Mouse (Mus musculus) liver, embryonic 14.5 days (tissue): ENCODE data around the gene Rbp1. TPM values are rescaled to one million over a fixed set of nuclear protein-coding genes. Genes with fewer than 3 reads are reported as not detected.

Experiments used
- ATAC-seq: fragments of 200-750 bp; cut with Nextera tagmentation; 2 replicates; pipeline ENCODE4 v1.8.0; 2017; ENCODE audit warnings: moderate number of reproducible peaks, mild to moderate bottlenecking, moderate library complexity; ENCODE audit not compliant: insufficient read depth
- DNase-seq, 3 experiments: peaks; one replicate each; pipeline ENCODE4 v3.0.0-alpha.2; 2012 to 2013; ENCODE audit warnings: low read depth in 3 of 3, low spot score in 3 of 3
- H3K27ac ChIP-seq: fragments of 300-500 bp; sonication (generic); 2 replicates; pipeline ENCODE4 v1.5.1; 2014; ENCODE audit warnings: moderate library complexity, mild to moderate bottlenecking, control low read depth, inconsistent platforms
- H3K27me3 ChIP-seq: fragments of 300-500 bp; sonication (generic); 2 replicates; pipeline ENCODE4 v1.6.1; 2014; ENCODE audit warnings: mild to moderate bottlenecking, low read length, moderate library complexity; ENCODE audit not compliant: control insufficient read depth, insufficient read depth
- H3K36me3 ChIP-seq: fragments of 300-500 bp; sonication (generic); replicated peaks from 2 replicates; pipeline ENCODE4 v1.6.1; 2014; ENCODE audit warnings: low read depth; ENCODE audit not compliant: control insufficient read depth, insufficient read depth
- H3K4me1 ChIP-seq, 2 experiments: fragments of 200-500 bp in 1 of 2; fragments of 300-500 bp in 1 of 2; sonication (generic) in 1 of 2; replicated peaks; 2 replicates each; pipeline ENCODE4 v1.6.1; 2012 to 2014; ENCODE audit warnings: antibody characterized with exemption in 1 of 2, inconsistent platforms in 1 of 2, low read length in 1 of 2; ENCODE audit not compliant: control insufficient read depth in 2 of 2, insufficient read depth in 2 of 2
- H3K4me2 ChIP-seq: fragments of 300-500 bp; sonication (generic); 2 replicates; pipeline ENCODE4 v1.6.1; 2014; ENCODE audit warnings: low read depth, mild to moderate bottlenecking, control low read depth, moderate library complexity
- H3K4me3 ChIP-seq, 2 experiments: fragments of 200-500 bp in 1 of 2; fragments of 300-500 bp in 1 of 2; sonication (generic) in 1 of 2; 2 replicates each; pipeline ENCODE4 v1.5.1; 2012 to 2014; ENCODE audit warnings: low read depth in 2 of 2, low read length in 2 of 2, mild to moderate bottlenecking in 2 of 2, control low read depth in 1 of 2, inconsistent platforms in 1 of 2, moderate library complexity in 1 of 2; ENCODE audit not compliant: insufficient read depth in 1 of 2
- H3K9ac ChIP-seq: fragments of 300-500 bp; sonication (generic); replicated peaks from 2 replicates; pipeline ENCODE4 v1.6.1; 2014; ENCODE audit warnings: mild to moderate bottlenecking, control low read depth, moderate library complexity
- H3K9me3 ChIP-seq: fragments of 300-500 bp; sonication (generic); 2 replicates; pipeline ENCODE4 v1.6.1; 2016; ENCODE audit warnings: low read length, mixed read lengths; ENCODE audit not compliant: control insufficient read depth
- CTCF ChIP-seq: IDR thresholded peaks from 2 replicates; pipeline ENCODE4 v1.5.1; 2016; ENCODE audit warnings: antibody characterized with exemption, low read depth, control low read depth
- EP300 ChIP-seq: IDR thresholded peaks from 2 replicates; pipeline ENCODE4 v1.6.1; 2016; ENCODE audit warnings: antibody characterized with exemption, low read depth
- WGBS: fragments of 180-500 bp; shearing (Covaris S2); extraction: QIAGEN DNeasy Blood & Tissue Kit; methylation state at CpG from one replicate; pipeline ENCODE4 v1.1.7; 2014; ENCODE audit not compliant: insufficient replicate concordance; 5-methylcytosine and 5-hydroxymethylcytosine counted together
- polyA plus RNA-seq, 2 experiments: library from polyadenylated mRNA; depleted of rRNA in 1 of 2; stranded (reverse) in 1 of 2; unstranded in 1 of 2; fragments of >200 nt; fragmentation: Nextera tagmentation in 1 of 2; extraction: Ambion mirVana in 1 of 2; gene quantifications; 2 replicates each; pipeline versions ENCODE4 v1.2.1 to v1.2.3; 2012 to 2014

Rbp1 gene
- polyA plus RNA-seq, 2 experiments, result 32.0 to 35.5 TPM

GRCm38 (mm10) chr9:98487273-98487672 lies 64.5 kb downstream of the Rbp1 start:
- Histone ChIP-seq H3K27me3 (no peaks in the 10 kb centered on the region), H3K36me3 (no peaks in the 10 kb centered on the region), H3K4me2 (no peak overlapping the region), H3K4me1 (peaks cover 32 to 44% of the 10 kb centered on the region in 2 experiments), H3K9me3 (no peaks in the 10 kb centered on the region), H3K9ac (no peak overlapping the region), H3K27ac (no peak overlapping the region), H3K4me3 (no peak overlapping the region)
- DNase-seq (no peak), ATAC-seq (no peak)
- no peak for TF ChIP-seq CTCF
- TF ChIP-seq EP300, result no peak
- WGBS, result 70% methylated on average over 6 of the region's 6 CpGs

- Histone ChIP-seq H3K27me3 (no peaks in the 10 kb centered on the region), H3K9ac (peak overlapping the region; percentile 18; the same call in 1 of the 2 replicates), H3K27ac (peak overlapping the region; percentile 52; the same call in 1 of the 2 replicates), H3K9me3 (no peaks in the 10 kb centered on the region), H3K36me3 (no peaks in the 10 kb centered on the region), H3K4me3 (no peak overlapping the region), H3K4me1 (peaks cover 36 to 52% of the 10 kb centered on the region in 2 experiments), H3K4me2 (peak overlapping the region; percentile 40)
- ATAC-seq (peak; percentile 83), DNase-seq (peak; percentile 55)
- WGBS, result 13% methylated on average over 4 of the region's 4 CpGs
- no peak for TF ChIP-seq CTCF
- TF ChIP-seq EP300, result peak; percentile 85
Measured at GRCm38 (mm10) chr9:98489532-98489931, 66.8 kb downstream of the Rbp1 start.

GRCm38 (mm10) chr9:98490128-98490527 lies 67.4 kb downstream of the Rbp1 start:
- H3K4me1 ChIP-seq, result peaks cover 36 to 51% of the 10 kb centered on the region in 2 experiments
- DNase-seq (no peak), ATAC-seq (peak; percentile 25)
- no peak overlapping the region for H3K9ac ChIP-seq
- no peak overlapping the region for H3K27ac ChIP-seq
- H3K9me3 ChIP-seq, result no peaks in the 10 kb centered on the region
- WGBS, result 28% methylated on average over 4 of the region's 4 CpGs
- no peaks in the 10 kb centered on the region for H3K27me3 ChIP-seq
- TF ChIP-seq CTCF (no peak), EP300 (no peak)
- H3K4me3 ChIP-seq, result no peak overlapping the region
- H3K36me3 ChIP-seq, result no peaks in the 10 kb centered on the region
- H3K4me2 ChIP-seq, result peak overlapping the region; percentile 40

GRCm38 (mm10) chr9:98491071-98491470 lies 68.3 kb downstream of the Rbp1 start:
- no peak overlapping the region for H3K9ac ChIP-seq
- H3K9me3 ChIP-seq, result no peaks in the 10 kb centered on the region
- 77% methylated on average over 5 of the region's 5 CpGs for WGBS
- ATAC-seq, result no peak
- H3K4me3 ChIP-seq, result no peak overlapping the region
- H3K4me2 ChIP-seq, result no peak overlapping the region
- H3K27ac ChIP-seq, result no peak overlapping the region
- TF ChIP-seq CTCF (no peak), EP300 (no peak)
- no peaks in the 10 kb centered on the region for H3K36me3 ChIP-seq
- peaks cover 36 to 52% of the 10 kb centered on the region in 2 experiments for H3K4me1 ChIP-seq
- no peak for DNase-seq
- no peaks in the 10 kb centered on the region for H3K27me3 ChIP-seq

GRCm38 (mm10) chr9:98492212-98492611 lies 69.5 kb downstream of the Rbp1 start:
- Histone ChIP-seq H3K27ac (no peak overlapping the region), H3K4me2 (no peak overlapping the region), H3K9me3 (no peaks in the 10 kb centered on the region), H3K27me3 (no peaks in the 10 kb centered on the region), H3K4me3 (no peak overlapping the region), H3K9ac (no peak overlapping the region), H3K4me1 (peaks cover 36 to 54% of the 10 kb centered on the region in 2 experiments), H3K36me3 (no peaks in the 10 kb centered on the region)
- TF ChIP-seq EP300 (no peak), CTCF (no peak)
- peak; percentile 46; the same call in 1 of the 2 replicates for ATAC-seq
- WGBS, result 5% methylated on average over 5 of the region's 5 CpGs
- no peak for DNase-seq
